In genomic region chr1:88302057-88302740, GRCm38 (mm10) we compare ENCODE assay signal across 19 mouse cellular contexts. TPM values are rescaled to one million over a fixed set of nuclear protein-coding genes. Genes with fewer than 3 reads are reported as not detected.
DNase-seq lines count a peak whose midpoint lies in the region.
"Had no signal": no experiment of that assay in that cellular context is flagged by ENCODE, and none has a peak within 500 bp of the region (broad histone marks: within the 10 kb centered on the region; RNA-seq: fewer than 3 reads in every experiment).

No protein-coding gene starts in this region.

- no peaks in the 10 kb centered on the region for H3K4me1 ChIP-seq in heart, embryonic 10.5 days
- H3K4me1 ChIP-seq: forebrain, embryonic 15.5 days; kidney, embryonic 15.5 days; liver, embryonic 12.5 days; neural tube, embryonic 12.5 days had no signal

- WGBS in heart, embryonic 10.5 days: 63% methylated on average over 14 of the region's 14 CpGs

- no peaks in the 10 kb centered on the region for H3K36me3 ChIP-seq in heart, embryonic 10.5 days
- H3K36me3 ChIP-seq: forebrain, embryonic 15.5 days; kidney, embryonic 15.5 days; liver, embryonic 12.5 days; neural tube, embryonic 12.5 days had no signal

- no peaks in the 10 kb centered on the region for H3K27me3 ChIP-seq in heart, embryonic 10.5 days (ENCODE audit: insufficient read depth, poor library complexity, severe bottlenecking)
- H3K27me3 ChIP-seq: forebrain, embryonic 15.5 days; kidney, embryonic 15.5 days; liver, embryonic 12.5 days; neural tube, embryonic 12.5 days had no signal

- H3K27ac ChIP-seq in heart, embryonic 10.5 days: no peak overlapping the region
- H3K27ac ChIP-seq: forebrain, embryonic 15.5 days; kidney, embryonic 15.5 days; liver, embryonic 12.5 days; neural tube, embryonic 12.5 days had no signal

- intact Hi-C loops in heart, postnatal 10 days (cut with DNase I): no loop called here
- intact Hi-C loops in left cerebral cortex, postnatal 4 days (cut with DNase I): no loop called here

- H3K9me3 ChIP-seq in heart, embryonic 10.5 days: peaks cover 90% of the 10 kb centered on the region

- no peak overlapping the region for H3K4me3 ChIP-seq in heart, embryonic 10.5 days
- H3K4me3 ChIP-seq: forebrain, embryonic 15.5 days; kidney, embryonic 15.5 days; liver, embryonic 12.5 days; neural tube, embryonic 12.5 days had no signal

- DNase-seq in heart, embryonic 10.5 days (ENCODE audit: low spot score): peak; percentile 77
- DNase-seq in heart, postnatal 10 days: no peak
- DNase-seq in lung, postnatal 25 days (ENCODE audit: low spot score): peak; percentile 4
- DNase-seq in lung, postnatal 4 days: no peak
- DNase-seq in Muller cell, postnatal 12 days (ENCODE audit: inconsistent ontology term): peak; percentile 4
- peak; percentile 5 for DNase-seq in naive thymus-derived CD4-positive, alpha-beta T cell, adult 2 months (ENCODE audit: low read depth)
- no peak for DNase-seq in left cerebral cortex, postnatal 4 days
- DNase-seq in adipocyte (ENCODE audit: low spot score): no peak
- DNase-seq: adrenal gland, postnatal 36 days; cerebellum, adult 11-12 months; gastrocnemius, postnatal 10 days; thymus, postnatal 14 days had no signal

RNA-seq across cellular contexts. Expression of gene Trpm8, which starts 24.7 kb away (rescaled TPM):
- polyA plus RNA-seq in heart, embryonic 10.5 days (2016; fragmentation: Nextera tagmentation; extraction: Ambion mirVana): 0.11 and 0.15 TPM in 2 replicates
- not detected for total RNA-seq in heart, postnatal 10 days (2021)
- total RNA-seq in left cerebral cortex, postnatal 4 days (2021): 1 to 10 TPM in 1 of 2 experiments, under 1 TPM in 1; 0.82 to 1.2 TPM
- total RNA-seq: adrenal gland, postnatal 36 days; gastrocnemius, postnatal 10 days; megakaryocyte progenitor cell, adult 5-6 weeks had no signal
- polyA plus RNA-seq: embryonic facial prominence, embryonic 11.5 days; heart, postnatal 0 days; kidney, embryonic 15.5 days; liver, embryonic 12.5 days; neural tube, embryonic 12.5 days had no signal

RNA-seq across cellular contexts. Expression of gene Hjurp, which starts 24.8 kb away (rescaled TPM):
- 143 and 155 TPM in 2 replicates for polyA plus RNA-seq in heart, embryonic 10.5 days (2016; fragmentation: Nextera tagmentation; extraction: Ambion mirVana)
- 10 to 100 TPM; 43.5 to 44.5 TPM for total RNA-seq in heart, postnatal 10 days (2021)
- total RNA-seq in left cerebral cortex, postnatal 4 days (2021): 10 to 100 TPM; 75.3 to 78.8 TPM

Comparison
In these comparisons a context has a peak if more than half of its experiments do, and no peak if none do; other contexts are left out.
1. DNase-seq: peak in heart, embryonic 10.5 days (single experiment), lung, postnatal 25 days (single experiment), Muller cell, postnatal 12 days (single experiment) and naive thymus-derived CD4-positive, alpha-beta T cell, adult 2 months (single experiment); none in heart, postnatal 10 days (0 of 2), lung, postnatal 4 days (0 of 2), left cerebral cortex, postnatal 4 days (single experiment) and adipocyte (single experiment).